Mouse (Mus musculus) spleen, adult 2 months (tissue): ENCODE data around the gene Ddx42.

Experiments
- CTCF ChIP-seq: fragments of 200-500 bp; IDR thresholded peaks from 2 replicates; pipeline ENCODE4 v1.5.1; 2011; ENCODE audit warnings: mild to moderate bottlenecking, inconsistent platforms; ENCODE audit not compliant: insufficient read depth, insufficient read length, insufficient replicate concordance; ENCODE audit errors: extremely low read depth
- POLR2A ChIP-seq: fragments of 200-500 bp; IDR thresholded peaks from 2 replicates; pipeline ENCODE4 v1.6.1; 2011; ENCODE audit warnings: low read depth, low read length, inconsistent platforms

GRCm38 (mm10) chr11:106191716-106192115, 25.0 kb upstream of the Ddx42 start:
- no peak for TF ChIP-seq POLR2A
- no peak for TF ChIP-seq CTCF
